Mouse (Mus musculus) lung, postnatal 0 days (tissue): ENCODE data around the gene Ncaph2.

ENCODE experiments used
- CTCF ChIP-seq: IDR thresholded peaks from 2 replicates; pipeline ENCODE4 v1.5.1; 2016; ENCODE audit warnings: antibody characterized with exemption, mild to moderate bottlenecking
- EP300 ChIP-seq: IDR thresholded peaks from 2 replicates; pipeline ENCODE4 v1.6.1; 2016; ENCODE audit warnings: antibody characterized with exemption, mild to moderate bottlenecking, control low read depth

DNA sequence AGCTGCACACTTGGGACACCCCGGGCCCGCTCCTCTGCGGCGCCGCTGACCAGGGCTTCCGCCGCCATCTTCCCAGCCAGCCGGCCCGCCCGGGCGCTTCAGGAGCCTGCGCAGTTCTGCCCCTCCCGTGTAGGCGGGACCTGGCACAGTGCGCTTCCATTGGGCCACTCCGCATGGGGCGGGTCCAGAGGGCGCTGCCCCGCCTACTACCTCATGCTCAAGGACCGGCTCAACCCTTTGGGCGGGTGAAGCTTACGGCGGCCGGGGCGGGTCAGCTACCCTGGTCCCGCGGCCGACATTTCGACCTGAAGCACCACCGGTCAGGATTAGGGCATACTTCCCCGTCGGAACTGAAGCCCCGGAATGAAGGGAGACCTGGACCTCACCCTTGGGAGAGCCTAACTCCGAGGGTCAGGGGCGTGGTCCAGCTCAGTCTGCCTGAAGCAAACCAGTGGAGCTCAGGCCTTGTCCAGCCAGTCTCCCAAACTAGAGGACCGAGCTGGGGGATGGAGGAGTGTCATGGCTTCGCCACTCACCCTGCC, 40.3 kb upstream of the Ncaph2 start, which contains the start of gene Sbf1:
- TF ChIP-seq CTCF, result no peak
- TF ChIP-seq EP300, result no peak
